Mouse (Mus musculus) 3134 (cell line): ENCODE data around the gene Mfsd10.
"Not testable (repeated sequence)": the region's sequence is repeated elsewhere in the genome, so short reads cannot be mapped to it uniquely, and the experiment has no call there.

Experiments
- DNase-seq: peaks from one replicate; pipeline ENCODE4 v3.0.0-alpha.2; 2011; ENCODE audit warnings: low spot score; ENCODE audit not compliant: insufficient read length; ENCODE audit errors: extremely low read depth

The Mfsd10 gene

DNA sequence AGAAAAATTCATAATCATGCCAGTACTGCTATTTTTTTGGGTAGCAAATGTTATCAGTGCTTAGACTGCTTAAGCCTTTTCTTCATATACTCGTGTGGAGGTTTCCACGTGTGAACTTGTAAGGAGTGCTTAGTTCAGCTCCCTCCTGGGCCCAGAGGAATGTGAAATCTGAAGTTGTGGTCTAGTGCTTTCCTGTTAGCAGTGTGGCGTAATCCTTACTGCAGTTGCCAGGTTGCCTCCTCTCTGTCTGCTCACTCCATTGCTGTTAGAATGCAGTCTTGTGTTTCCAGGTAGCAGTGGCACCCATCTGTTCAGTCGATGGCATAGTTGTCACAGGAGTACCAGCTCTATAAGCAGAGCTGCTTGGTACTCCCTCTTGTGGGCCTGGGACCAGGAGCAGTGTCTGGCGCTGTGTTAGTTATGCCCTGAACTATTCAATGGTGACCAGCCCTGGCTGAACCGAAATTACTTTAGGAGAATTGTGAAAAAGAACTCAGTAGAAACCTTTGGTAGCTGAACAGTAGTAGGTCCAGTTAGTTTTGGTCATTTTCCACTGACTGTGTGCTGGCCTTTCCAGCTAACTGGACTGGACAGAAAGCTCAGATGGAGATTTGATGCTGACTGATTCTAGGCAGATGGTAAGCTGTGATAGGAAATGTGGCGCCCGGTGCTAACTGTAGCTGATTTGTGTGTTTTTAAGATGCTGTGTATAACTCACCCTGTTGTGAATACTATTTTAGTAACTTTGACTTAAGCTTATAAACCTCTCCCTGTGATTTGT, 29.7 kb downstream of the Mfsd10 start:
- no peak for DNase-seq

DNA sequence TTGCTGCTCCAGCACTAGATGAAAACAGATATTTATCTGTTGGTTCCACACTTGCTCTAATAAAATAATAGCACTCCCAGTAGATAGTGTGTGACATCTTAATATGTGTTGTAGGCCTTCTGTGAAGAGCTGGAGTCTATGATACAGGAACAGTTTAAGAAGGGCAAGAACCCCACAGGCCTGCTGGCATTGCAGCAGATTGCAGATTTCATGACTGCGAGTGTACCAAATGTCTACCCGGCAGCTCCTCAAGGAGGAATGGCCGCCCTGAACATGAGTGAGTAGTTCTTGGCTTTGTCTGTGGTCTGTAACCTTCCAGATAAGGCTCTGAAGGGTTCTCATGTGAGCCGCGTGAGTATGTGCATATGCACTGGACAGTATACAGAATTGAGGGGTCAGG, 32.4 kb downstream of the Mfsd10 start:
- no peak for DNase-seq

DNA sequence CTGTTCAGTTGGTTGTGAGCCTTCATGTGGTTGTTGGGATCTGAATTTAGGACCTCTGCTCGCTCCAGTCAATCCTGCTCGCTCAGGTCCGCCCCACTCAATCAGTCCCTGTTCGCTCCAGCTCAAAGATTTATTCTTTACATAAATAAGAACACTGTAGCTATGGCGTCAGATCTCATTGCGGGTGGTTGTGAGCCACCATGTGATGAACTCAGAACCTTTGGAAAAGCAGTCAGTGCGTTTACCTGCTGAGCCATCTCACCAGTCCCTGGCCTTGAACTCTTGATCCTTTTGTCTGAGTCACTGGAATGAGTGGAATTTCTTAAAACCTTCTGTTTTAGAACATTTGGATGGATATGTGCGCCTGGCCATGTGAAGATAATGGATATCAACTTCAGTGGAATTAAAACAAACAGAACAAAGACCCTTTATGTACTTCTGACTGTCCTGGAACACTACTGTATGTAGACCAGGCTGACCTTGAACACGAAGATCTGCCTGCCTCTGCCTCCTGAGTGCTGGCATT, 43.7 kb downstream of the Mfsd10 start:
- no peak for DNase-seq

DNA sequence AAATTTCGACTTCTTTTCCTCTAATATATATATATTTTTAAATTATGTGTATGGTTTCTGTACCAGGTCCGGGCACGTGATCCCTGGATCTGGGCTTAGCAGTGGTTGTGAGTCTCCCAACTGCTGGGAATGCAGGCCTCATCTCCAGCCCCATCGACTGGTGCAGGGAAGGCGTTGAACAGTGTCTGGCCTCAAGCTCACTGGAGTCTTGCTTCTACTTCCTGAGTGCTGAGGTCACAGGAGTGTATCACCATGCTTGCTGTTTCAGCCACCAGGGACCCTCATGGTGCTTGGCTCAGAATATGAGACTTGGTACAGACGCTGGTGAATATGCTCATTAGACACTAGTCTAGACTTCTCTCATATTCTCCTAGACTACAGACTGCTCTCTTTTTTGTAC, 44.3 kb downstream of the Mfsd10 start:
- DNase-seq = no peak

DNA sequence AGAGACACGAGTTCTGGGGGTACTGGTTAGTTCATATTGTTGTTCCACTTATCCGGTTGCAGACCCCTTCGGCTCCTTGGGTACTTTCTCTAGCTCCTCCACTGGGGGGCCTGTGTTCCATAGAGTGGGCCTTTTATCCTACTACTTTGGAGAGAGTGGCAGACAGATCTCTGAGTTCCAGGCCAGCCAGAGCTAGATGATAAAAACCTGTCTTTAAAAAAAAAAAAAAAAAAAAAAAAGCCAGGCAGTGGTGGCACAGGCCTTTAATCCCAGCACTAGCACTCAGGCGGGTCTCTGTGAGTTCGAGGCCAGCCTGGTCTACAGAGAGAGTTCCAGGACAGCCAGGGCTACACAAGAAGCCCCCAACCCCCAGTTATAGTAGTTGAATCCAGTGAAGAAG, 44.8 kb downstream of the Mfsd10 start:
- DNase-seq = not testable (repeated sequence)

DNA sequence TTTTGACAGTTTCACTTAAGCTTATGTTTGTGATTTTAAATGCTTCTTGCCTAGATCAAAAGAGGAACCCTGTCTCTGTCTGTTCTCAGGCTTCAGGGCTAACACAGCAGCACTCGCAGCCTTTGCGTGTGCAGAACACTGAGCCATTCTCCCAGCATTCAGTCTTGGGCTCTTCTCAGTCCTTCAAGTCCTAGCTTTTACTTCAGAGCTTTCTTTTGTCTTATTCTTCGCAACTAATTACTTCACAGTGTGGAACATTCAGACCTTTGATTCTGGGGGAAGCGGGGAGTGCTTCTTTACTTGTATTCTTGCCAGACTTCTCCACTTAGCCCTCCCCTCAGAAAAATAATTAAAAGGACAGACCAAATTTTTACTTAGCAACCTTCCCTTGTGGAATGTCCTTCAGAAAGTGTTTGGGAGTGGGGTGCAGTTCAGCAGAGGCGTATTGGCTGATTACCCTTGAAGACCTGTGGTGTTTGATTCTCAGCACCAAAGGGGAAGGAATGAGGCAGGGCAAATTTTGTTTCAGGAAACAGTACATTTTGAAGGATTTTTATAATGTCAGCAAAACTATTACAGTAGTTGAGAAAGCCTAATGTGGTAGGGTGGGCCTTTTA, 45.5 kb downstream of the Mfsd10 start:
- DNase-seq = no peak

DNA sequence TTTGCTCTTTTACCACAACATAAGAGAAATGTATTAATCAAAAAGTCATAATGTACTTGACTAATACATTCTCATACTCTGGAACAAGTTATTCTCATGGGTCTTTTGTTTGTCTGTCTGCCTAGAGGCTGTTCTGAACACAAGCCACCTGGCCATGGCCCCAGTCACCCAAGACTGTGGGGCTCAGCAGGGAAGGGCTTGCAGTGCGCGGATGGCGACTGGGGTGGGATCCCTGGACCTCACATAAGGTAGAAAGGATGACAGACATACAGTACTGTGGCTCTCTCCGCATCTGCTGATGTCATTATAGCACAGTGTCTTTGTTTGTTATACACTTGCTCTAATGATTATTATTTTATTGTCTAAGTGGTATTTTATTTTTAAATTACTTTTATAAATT, 46.3 kb downstream of the Mfsd10 start:
- DNase-seq = no peak

DNA sequence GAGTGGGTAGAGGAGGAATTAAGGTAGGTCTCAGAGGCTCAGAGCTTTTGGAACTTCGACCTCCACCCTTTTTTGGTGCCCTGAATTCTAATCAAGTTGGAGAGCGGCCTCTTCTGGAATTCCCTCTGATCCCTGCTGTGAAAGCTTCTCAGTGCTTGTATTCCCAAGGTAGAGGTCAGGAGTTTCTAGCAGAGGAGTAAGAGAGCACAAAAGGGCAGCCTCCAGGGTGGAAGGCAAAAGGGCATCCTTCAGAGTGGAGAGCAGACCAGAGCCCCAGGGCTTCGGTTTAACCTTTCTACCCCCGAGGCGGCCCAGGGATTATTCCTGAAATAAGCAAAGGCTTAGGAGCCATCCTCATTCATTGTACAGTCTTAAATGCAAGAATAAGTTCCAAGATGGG, 47.0 kb downstream of the Mfsd10 start:
- DNase-seq = no peak

DNA sequence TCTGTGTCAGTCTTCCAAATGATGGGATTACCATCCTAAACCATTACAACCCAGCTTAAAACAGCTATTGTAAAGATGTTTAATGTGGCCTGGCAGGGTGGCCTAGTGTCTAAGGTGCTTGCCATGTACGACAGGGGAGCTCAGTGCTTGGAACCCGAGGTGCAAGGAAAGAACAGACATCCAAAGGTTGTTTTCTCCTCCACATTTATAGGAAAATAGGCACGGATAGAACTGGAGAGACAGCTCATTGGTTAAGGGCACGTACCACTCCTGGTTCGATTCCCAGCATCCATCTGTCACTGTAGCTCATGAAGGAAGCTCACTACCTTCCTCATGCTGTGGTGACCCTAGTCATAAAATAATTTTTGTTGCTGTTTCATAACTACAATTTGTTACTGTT, 49.1 kb downstream of the Mfsd10 start:
- DNase-seq = no peak

DNA sequence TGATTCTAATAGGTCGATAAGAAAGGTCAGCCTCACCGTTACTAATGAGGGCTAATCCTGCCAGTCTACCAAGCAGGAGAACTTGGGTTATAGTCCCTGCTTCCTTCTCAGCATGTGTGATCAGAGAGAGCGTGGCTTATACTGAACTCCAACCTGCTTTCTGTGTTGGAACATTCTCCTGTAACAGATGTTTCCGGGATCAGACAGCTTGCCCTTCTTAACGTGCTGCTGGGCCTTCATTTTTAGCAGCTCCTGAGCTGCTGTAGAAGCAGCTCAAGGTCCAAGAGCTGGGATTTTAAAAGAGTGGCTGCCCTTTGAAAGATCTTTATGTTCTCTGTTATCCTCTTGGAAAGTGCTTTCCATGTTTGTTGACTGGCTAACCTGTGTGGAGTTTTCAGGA, 51.8 kb downstream of the Mfsd10 start:
- DNase-seq = no peak
